Mouse (Mus musculus) stomach, postnatal 0 days (tissue): Measurements from ENCODE around the gene Ptpn14.

ENCODE experiments used
- CTCF ChIP-seq: IDR thresholded peaks from 2 replicates; pipeline ENCODE4 v1.5.1; 2016; ENCODE audit warnings: antibody characterized with exemption, low read depth, mild to moderate bottlenecking, moderate library complexity
- EP300 ChIP-seq: optimal IDR thresholded peaks from 2 replicates; pipeline ENCODE3; 2016; ENCODE audit warnings: antibody characterized with exemption

- TF ChIP-seq CTCF (no peak), EP300 (no peak)
Observed at GRCm38 (mm10) chr1:189830391-189830790, 102.3 kb downstream of the Ptpn14 start.
